Mouse (Mus musculus): ENCODE measurements around the gene Gm10153. TPM values are rescaled to one million over a fixed set of nuclear protein-coding genes. Genes with fewer than 3 reads are reported as not detected.
"Not testable (repeated sequence)": the region's sequence is repeated elsewhere in the genome, so short reads cannot be mapped to it uniquely, and the experiment has no call there.

Gene Gm10153
- total and polyA plus RNA-seq, 2 experiments: not detected

DNA sequence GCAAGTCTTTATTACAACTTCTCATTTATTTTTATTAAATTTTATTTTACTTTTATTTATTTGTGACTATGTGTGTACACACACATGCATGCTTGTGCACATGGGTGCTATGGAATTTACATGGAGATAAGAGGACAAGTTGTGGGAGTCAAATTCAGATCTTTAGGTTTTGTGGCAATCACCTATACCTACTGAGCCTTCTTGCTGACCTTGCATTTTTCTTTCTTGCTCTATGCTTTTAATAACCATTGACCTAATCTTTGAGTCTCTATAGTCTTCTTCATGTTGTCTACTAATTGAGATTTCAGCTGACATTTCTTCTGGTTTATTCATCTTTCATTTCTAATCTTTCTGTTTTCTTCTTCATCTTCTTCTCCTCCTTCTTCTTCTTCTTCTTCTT is 41.6 kb downstream of the Gm10153 start:
- Histone ChIP-seq H3K36me3 (ENCODE audit: control insufficient read depth, insufficient read depth, low read length) (no peaks in the 10 kb centered on the region), H3K9ac (ENCODE audit: low read depth, low read length) (no peak overlapping the region), H3K27me3 (ENCODE audit: control insufficient read depth, insufficient read depth, low read length) (peaks cover 4% of the 10 kb centered on the region; the same call in 1 of the 2 replicates), H3K4me3 (ENCODE audit: insufficient read depth, low read depth, low read length) (no peak overlapping the region), H3K4me1 (ENCODE audit: control insufficient read depth, insufficient read depth, low read length) (no peaks in the 10 kb centered on the region), H3K27ac (replicated peaks; ENCODE audit: insufficient read depth, low read depth, low read length) (no peak overlapping the region), H3K79me2 (ENCODE audit: control insufficient read depth, insufficient read depth, low read length) (no peaks in the 10 kb centered on the region)
- DNase-seq (ENCODE audit: extremely low read depth, low read depth, low spot score): no peak
- TF ChIP-seq CTCF (IDR thresholded peaks at IDR 0.05; ENCODE audit: low read depth, low read length): no peak
- TF ChIP-seq POLR2A (IDR thresholded peaks at IDR 0.05; ENCODE audit: extremely low read depth, insufficient read depth, low read length): no peak

DNA sequence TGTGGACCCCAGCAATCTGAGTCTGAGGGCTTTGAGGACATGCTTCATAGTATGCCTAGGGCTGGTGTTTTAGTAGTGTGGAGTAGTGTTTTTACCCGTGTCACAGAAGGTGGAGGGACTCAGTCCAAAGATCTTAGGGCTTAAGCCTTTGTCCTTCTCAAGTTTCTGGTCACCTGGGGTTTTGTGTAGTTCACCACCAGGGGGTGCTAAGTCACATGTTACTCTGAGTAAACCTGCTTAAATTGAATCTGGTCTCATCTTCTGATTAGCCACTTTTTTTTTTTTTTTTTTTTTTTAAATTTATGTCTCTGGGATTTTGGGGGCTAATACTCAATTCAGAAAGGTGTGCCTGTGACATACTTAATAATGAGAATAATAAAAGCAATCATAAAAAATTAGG is 44.2 kb downstream of the Gm10153 start:
- 0% methylated on average over 1 of the region's 1 CpGs for WGBS
- no peaks in the 10 kb centered on the region for H3K4me1 ChIP-seq (ENCODE audit: control insufficient read depth, insufficient read depth, low read length)
- no peaks in the 10 kb centered on the region for H3K79me2 ChIP-seq (ENCODE audit: control insufficient read depth, insufficient read depth, low read length)
- no peak overlapping the region for H3K27ac ChIP-seq (replicated peaks; ENCODE audit: insufficient read depth, low read depth, low read length)
- TF ChIP-seq POLR2A (IDR thresholded peaks at IDR 0.05; ENCODE audit: extremely low read depth, insufficient read depth, low read length) (no peak), CTCF (IDR thresholded peaks at IDR 0.05; ENCODE audit: low read depth, low read length) (0 out of 2 replicates have a peak, but pooled peaks have one; percentile 18)
- H3K36me3 ChIP-seq (ENCODE audit: control insufficient read depth, insufficient read depth, low read length): no peaks in the 10 kb centered on the region
- no peak overlapping the region for H3K9ac ChIP-seq (ENCODE audit: low read depth, low read length)
- peaks cover 4% of the 10 kb centered on the region; the same call in 1 of the 2 replicates for H3K27me3 ChIP-seq (ENCODE audit: control insufficient read depth, insufficient read depth, low read length)
- peak; percentile 58 for DNase-seq (ENCODE audit: extremely low read depth, low read depth, low spot score)
- no peak overlapping the region for H3K4me3 ChIP-seq (ENCODE audit: insufficient read depth, low read depth, low read length)

GRCm38 (mm10) chr7:142145413-142145940 is 44.7 kb downstream of the Gm10153 start:
- Histone ChIP-seq H3K4me1 (ENCODE audit: control insufficient read depth, insufficient read depth, low read length) (no peaks in the 10 kb centered on the region), H3K27ac (replicated peaks; ENCODE audit: insufficient read depth, low read depth, low read length) (no peak overlapping the region), H3K27me3 (ENCODE audit: control insufficient read depth, insufficient read depth, low read length) (peaks cover 4% of the 10 kb centered on the region; the same call in 1 of the 2 replicates), H3K4me3 (ENCODE audit: insufficient read depth, low read depth, low read length) (no peak overlapping the region), H3K79me2 (ENCODE audit: control insufficient read depth, insufficient read depth, low read length) (no peaks in the 10 kb centered on the region), H3K36me3 (ENCODE audit: control insufficient read depth, insufficient read depth, low read length) (no peaks in the 10 kb centered on the region), H3K9ac (ENCODE audit: low read depth, low read length) (no peak overlapping the region)
- TF ChIP-seq CTCF (IDR thresholded peaks at IDR 0.05; ENCODE audit: low read depth, low read length) (no peak), POLR2A (IDR thresholded peaks at IDR 0.05; ENCODE audit: extremely low read depth, insufficient read depth, low read length) (no peak)
- DNase-seq (ENCODE audit: extremely low read depth, low read depth, low spot score): no peak
- 32% methylated on average over 3 of the region's 4 CpGs for WGBS

DNA sequence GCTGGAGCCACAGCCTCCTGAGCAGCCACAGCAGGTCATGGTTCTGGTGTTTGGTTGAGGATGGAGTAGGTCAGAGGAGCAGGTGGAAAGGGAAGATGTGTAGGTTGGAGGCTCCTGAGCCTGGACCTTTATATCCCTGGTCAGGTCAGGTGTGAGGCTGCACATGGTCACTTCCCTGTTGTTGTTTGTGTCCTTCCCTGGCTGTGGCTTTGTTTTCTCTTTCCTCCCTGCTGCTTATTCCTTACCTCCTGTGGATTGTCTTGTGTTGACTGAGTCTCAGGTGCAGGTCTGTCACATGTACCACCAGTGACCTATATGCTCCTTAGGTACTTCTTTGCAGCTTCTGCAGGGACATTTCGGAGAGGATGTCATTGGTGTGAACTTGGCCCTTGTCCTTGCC is 45.7 kb downstream of the Gm10153 start, which contains the start of gene Gm45337:
TSS of gene Gm45337 (minus strand) at position 101 of the 400 bp plus-strand sequence.
- Histone ChIP-seq H3K27ac (replicated peaks; ENCODE audit: insufficient read depth, low read depth, low read length) (no peak within 1 kb of the TSS), H3K79me2 (ENCODE audit: control insufficient read depth, insufficient read depth, low read length) (no peaks in the 10 kb centered on the region), H3K4me3 (ENCODE audit: insufficient read depth, low read depth, low read length) (no peak within 1 kb of the TSS), H3K9ac (ENCODE audit: low read depth, low read length) (no peak within 1 kb of the TSS), H3K4me1 (ENCODE audit: control insufficient read depth, insufficient read depth, low read length) (no peaks in the 10 kb centered on the region), H3K27me3 (ENCODE audit: control insufficient read depth, insufficient read depth, low read length) (peaks cover 4% of the 10 kb centered on the region; the same call in 1 of the 2 replicates), H3K36me3 (ENCODE audit: control insufficient read depth, insufficient read depth, low read length) (no peaks in the 10 kb centered on the region)
- no peak for DNase-seq (ENCODE audit: extremely low read depth, low read depth, low spot score)
- no peak for TF ChIP-seq CTCF (IDR thresholded peaks at IDR 0.05; ENCODE audit: low read depth, low read length)
- TF ChIP-seq POLR2A (IDR thresholded peaks at IDR 0.05; ENCODE audit: extremely low read depth, insufficient read depth, low read length): no peak
- 85% methylated on average over 1 of the region's 1 CpGs for WGBS

GRCm38 (mm10) chr7:142143506-142144010 is 46.6 kb downstream of the Gm10153 start:
- WGBS: 29% methylated on average over 1 of the region's 1 CpGs
- H3K4me3 ChIP-seq (ENCODE audit: insufficient read depth, low read depth, low read length); H3K27me3 ChIP-seq (ENCODE audit: control insufficient read depth, insufficient read depth, low read length); DNase-seq (ENCODE audit: extremely low read depth, low read depth, low spot score); H3K79me2 ChIP-seq (ENCODE audit: control insufficient read depth, insufficient read depth, low read length); H3K4me1 ChIP-seq (ENCODE audit: control insufficient read depth, insufficient read depth, low read length); H3K9ac ChIP-seq (ENCODE audit: low read depth, low read length); H3K27ac ChIP-seq (replicated peaks; ENCODE audit: insufficient read depth, low read depth, low read length); H3K36me3 ChIP-seq (ENCODE audit: control insufficient read depth, insufficient read depth, low read length): not testable (repeated sequence)

DNA sequence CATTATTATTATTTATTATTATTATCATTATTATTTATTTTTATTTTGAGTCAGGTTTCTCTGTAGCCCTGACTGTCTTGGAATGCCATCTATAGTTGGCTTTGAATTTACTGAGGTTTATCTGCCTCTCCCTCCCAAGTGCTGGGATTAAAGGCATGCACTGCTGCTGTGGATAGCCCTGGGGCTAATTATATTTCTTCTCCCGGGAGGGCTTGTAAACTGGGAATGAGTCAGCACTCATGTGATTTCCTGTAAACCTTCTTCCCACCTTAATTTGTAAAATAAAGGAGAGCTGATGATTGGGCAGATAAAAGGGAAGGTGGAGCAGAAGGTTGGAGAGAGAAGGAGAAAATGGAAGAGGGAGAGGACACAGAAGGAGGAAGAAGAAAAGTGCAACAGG is 49.5 kb downstream of the Gm10153 start:
- H3K4me3 ChIP-seq (ENCODE audit: insufficient read depth, low read depth, low read length): no peak overlapping the region
- H3K4me1 ChIP-seq (ENCODE audit: control insufficient read depth, insufficient read depth, low read length): no peaks in the 10 kb centered on the region
- DNase-seq (ENCODE audit: extremely low read depth, low read depth, low spot score): no peak
- H3K79me2 ChIP-seq (ENCODE audit: control insufficient read depth, insufficient read depth, low read length): no peaks in the 10 kb centered on the region
- H3K27me3 ChIP-seq (ENCODE audit: control insufficient read depth, insufficient read depth, low read length): peaks cover 2% of the 10 kb centered on the region; the same call in 1 of the 2 replicates
- 52% methylated on average over 1 of the region's 1 CpGs for WGBS
- H3K27ac ChIP-seq (replicated peaks; ENCODE audit: insufficient read depth, low read depth, low read length): no peak overlapping the region
- no peak overlapping the region for H3K9ac ChIP-seq (ENCODE audit: low read depth, low read length)
- TF ChIP-seq CTCF (IDR thresholded peaks at IDR 0.05; ENCODE audit: low read depth, low read length) (no peak), POLR2A (IDR thresholded peaks at IDR 0.05; ENCODE audit: extremely low read depth, insufficient read depth, low read length) (no peak)
- no peaks in the 10 kb centered on the region for H3K36me3 ChIP-seq (ENCODE audit: control insufficient read depth, insufficient read depth, low read length)

Other genes starting within 250 kb of the Gm10153 start
- gene Brsk2, start 240.6 kb downstream of the Gm10153 start, total RNA-seq (2014; rRNA removed): 0.07 and 0.09 TPM in 2 replicates
- not detected in 2 replicates for gene Brsk2, start 240.6 kb downstream of the Gm10153 start, polyA plus RNA-seq (2012; rRNA removed)
- 26.2 and 27.6 TPM in 2 replicates for gene Mob2, start 129.3 kb downstream of the Gm10153 start, total RNA-seq (2014; rRNA removed)
- 24.0 and 26.4 TPM in 2 replicates for gene Mob2, start 129.3 kb downstream of the Gm10153 start, polyA plus RNA-seq (2012; rRNA removed)
- gene Dusp8, start 94.5 kb downstream of the Gm10153 start, total RNA-seq (2014; rRNA removed): under 0.01 and 0.07 TPM in 2 replicates
- gene Dusp8, start 94.5 kb downstream of the Gm10153 start, polyA plus RNA-seq (2012; rRNA removed): 0.16 and 0.48 TPM in 2 replicates
- gene Gm45618, start 69.7 kb downstream of the Gm10153 start, total RNA-seq (2014; rRNA removed): not detected in 2 replicates
- gene Gm45618, start 69.7 kb downstream of the Gm10153 start, polyA plus RNA-seq (2012; rRNA removed): not detected in 2 replicates
- gene Gm39115, start 54.4 kb downstream of the Gm10153 start, total RNA-seq (2014; rRNA removed): not detected in 2 replicates
- not detected in 2 replicates for gene Gm39115, start 54.4 kb downstream of the Gm10153 start, polyA plus RNA-seq (2012; rRNA removed)
- gene Gm45337, start 45.8 kb downstream of the Gm10153 start, total RNA-seq (2014; rRNA removed): not detected in 2 replicates
- gene Gm45337, start 45.8 kb downstream of the Gm10153 start, polyA plus RNA-seq (2012; rRNA removed): not detected in 2 replicates
- not detected in 2 replicates for gene Gm29735, start 33.3 kb downstream of the Gm10153 start, total RNA-seq (2014; rRNA removed)
- gene Gm29735, start 33.3 kb downstream of the Gm10153 start, polyA plus RNA-seq (2012; rRNA removed): not detected in 2 replicates
- gene Gm4553, start 24.6 kb downstream of the Gm10153 start, total RNA-seq (2014; rRNA removed): not detected in 2 replicates
- not detected in 2 replicates for gene Gm4553, start 24.6 kb downstream of the Gm10153 start, polyA plus RNA-seq (2012; rRNA removed)
- gene Krtap5-2, start 14.4 kb downstream of the Gm10153 start, total RNA-seq (2014; rRNA removed): not detected in 2 replicates
- gene Krtap5-2, start 14.4 kb downstream of the Gm10153 start, polyA plus RNA-seq (2012; rRNA removed): not detected in 2 replicates
- not detected in 2 replicates for gene Krtap5-3, start 11.0 kb upstream of the Gm10153 start, total RNA-seq (2014; rRNA removed)
- gene Krtap5-3, start 11.0 kb upstream of the Gm10153 start, polyA plus RNA-seq (2012; rRNA removed): not detected in 2 replicates
- gene Gm7579, start 21.5 kb upstream of the Gm10153 start, total RNA-seq (2014; rRNA removed): not detected in 2 replicates
- not detected in 2 replicates for gene Gm7579, start 21.5 kb upstream of the Gm10153 start, polyA plus RNA-seq (2012; rRNA removed)
- gene Krtap5-5, start 39.6 kb upstream of the Gm10153 start, total RNA-seq (2014; rRNA removed): not detected in 2 replicates
- not detected in 2 replicates for gene Krtap5-5, start 39.6 kb upstream of the Gm10153 start, polyA plus RNA-seq (2012; rRNA removed)
- gene Gm40460, start 50.7 kb upstream of the Gm10153 start, total RNA-seq (2014; rRNA removed): not detected in 2 replicates
- gene Gm40460, start 50.7 kb upstream of the Gm10153 start, polyA plus RNA-seq (2012; rRNA removed): not detected in 2 replicates
- not detected in 2 replicates for gene Gm2431, start 68.0 kb upstream of the Gm10153 start, total RNA-seq (2014; rRNA removed)
- not detected in 2 replicates for gene Gm2431, start 68.0 kb upstream of the Gm10153 start, polyA plus RNA-seq (2012; rRNA removed)
- gene Gm4559, start 84.0 kb upstream of the Gm10153 start, total RNA-seq (2014; rRNA removed): not detected in 2 replicates
- not detected in 2 replicates for gene Gm4559, start 84.0 kb upstream of the Gm10153 start, polyA plus RNA-seq (2012; rRNA removed)
- not detected in 2 replicates for gene Krtap5-1, start 106.7 kb upstream of the Gm10153 start, total RNA-seq (2014; rRNA removed)
- gene Krtap5-1, start 106.7 kb upstream of the Gm10153 start, polyA plus RNA-seq (2012; rRNA removed): not detected in 2 replicates
- not detected in 2 replicates for gene Krtap5-4, start 113.2 kb upstream of the Gm10153 start, total RNA-seq (2014; rRNA removed)
- gene Krtap5-4, start 113.2 kb upstream of the Gm10153 start, polyA plus RNA-seq (2012; rRNA removed): not detected in 2 replicates
- gene Ifitm10, start 183.4 kb upstream of the Gm10153 start, total RNA-seq (2014; rRNA removed): 0.54 and 0.65 TPM in 2 replicates
- 0.71 and 1.00 TPM in 2 replicates for gene Ifitm10, start 183.4 kb upstream of the Gm10153 start, polyA plus RNA-seq (2012; rRNA removed)
- 126 and 130 TPM in 2 replicates for gene Gm49369, start 192.3 kb upstream of the Gm10153 start, total RNA-seq (2014; rRNA removed)
- 0.38 TPM in 1 of 2 replicates, not detected in the other for gene Gm49369, start 192.3 kb upstream of the Gm10153 start, polyA plus RNA-seq (2012; rRNA removed)
- gene Ctsd, start 197.6 kb upstream of the Gm10153 start, total RNA-seq (2014; rRNA removed): 215 and 244 TPM in 2 replicates
- 355 and 444 TPM in 2 replicates for gene Ctsd, start 197.6 kb upstream of the Gm10153 start, polyA plus RNA-seq (2012; rRNA removed)
- not detected in 2 replicates for gene Syt8, start 244.5 kb upstream of the Gm10153 start, total RNA-seq (2014; rRNA removed)
- gene Syt8, start 244.5 kb upstream of the Gm10153 start, polyA plus RNA-seq (2012; rRNA removed): not detected in 2 replicates

Data from liver, adult 2 months (tissue).